Mouse (Mus musculus): ENCODE results near the gene Snapc5. TPM values are rescaled to one million over a fixed set of nuclear protein-coding genes. Genes with fewer than 3 reads are reported as not detected.
A peak's percentile ranks its signal among the peaks of the same experiment; 100 is the strongest.
"Not testable (repeated sequence)": the region's sequence is repeated elsewhere in the genome, so short reads cannot be mapped to it uniquely, and the experiment has no call there.

Gene Snapc5
- polyA plus RNA-seq, 1 experiment from 2014 or later, result 34.9 TPM

DNA sequence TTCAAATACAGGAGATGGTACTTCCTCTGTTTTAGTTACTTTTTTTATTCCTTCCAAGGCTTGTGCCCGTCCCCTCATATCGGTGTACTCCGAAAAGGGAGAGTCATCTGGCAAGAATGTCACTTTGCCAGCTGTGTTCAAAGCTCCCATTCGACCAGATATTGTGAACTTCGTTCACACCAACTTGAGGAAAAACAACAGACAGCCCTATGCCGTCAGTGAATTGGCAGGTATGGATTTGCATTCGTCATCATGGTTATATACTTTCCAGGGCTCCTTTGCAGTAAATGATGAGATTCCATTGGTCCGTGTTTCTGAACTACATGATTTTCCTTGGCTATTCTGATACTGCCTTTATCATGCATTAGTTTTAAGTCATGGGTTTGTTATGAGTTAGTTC is 4.3 kb upstream of the Snapc5 start:
- 72% methylated on average over 8 of the region's 8 CpGs for WGBS
- no peak for ATAC-seq (ENCODE audit: low FRiP score)
- H3K27me3 ChIP-seq (replicated peaks), result no peaks in the 10 kb centered on the region
- no peak overlapping the region for H3K27ac ChIP-seq (replicated peaks)
- peaks cover 30% of the 10 kb centered on the region for H3K4me1 ChIP-seq
- 0 out of 2 replicates have a peak overlapping the region, but pooled peaks have one; percentile 14 for H3K9ac ChIP-seq (replicated peaks)
- H3K4me2 ChIP-seq, result peak overlapping the region; percentile 91
- H3K36me3 ChIP-seq, result peaks cover 39% of the 10 kb centered on the region
- H3K9me3 ChIP-seq (replicated peaks), result no peaks in the 10 kb centered on the region
- no peak overlapping the region; the same call in none of the 2 replicates for H3K4me3 ChIP-seq (replicated peaks)

DNA sequence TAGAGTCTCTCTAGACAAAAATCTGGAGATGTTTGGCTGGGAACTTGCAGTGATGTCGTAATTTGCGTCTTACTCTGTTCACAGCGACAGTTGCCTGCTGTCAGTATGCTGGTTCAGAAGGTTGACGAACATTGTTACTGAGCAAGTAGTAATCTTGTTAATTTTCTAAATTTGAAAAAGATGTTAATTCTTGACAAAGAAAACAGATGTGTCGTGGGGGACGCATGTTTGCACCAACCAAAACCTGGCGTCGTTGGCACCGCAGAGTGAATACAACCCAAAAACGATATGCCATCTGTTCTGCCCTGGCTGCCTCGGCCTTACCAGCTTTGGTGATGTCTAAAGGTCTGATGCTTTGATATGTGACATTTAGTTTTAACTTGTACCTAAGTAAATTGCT is 3.7 kb upstream of the Snapc5 start:
- no peaks in the 10 kb centered on the region for H3K9me3 ChIP-seq (replicated peaks)
- no peaks in the 10 kb centered on the region for H3K27me3 ChIP-seq (replicated peaks)
- no peak for ATAC-seq (ENCODE audit: low FRiP score)
- no peak overlapping the region for H3K9ac ChIP-seq (replicated peaks)
- H3K4me3 ChIP-seq (replicated peaks), result no peak overlapping the region
- H3K4me1 ChIP-seq, result peaks cover 36% of the 10 kb centered on the region
- H3K4me2 ChIP-seq, result 0 out of 2 replicates have a peak overlapping the region, but pooled peaks have one; percentile 91
- no peak overlapping the region for H3K27ac ChIP-seq (replicated peaks)
- 90% methylated on average over 11 of the region's 11 CpGs for WGBS
- peaks cover 39% of the 10 kb centered on the region for H3K36me3 ChIP-seq

DNA sequence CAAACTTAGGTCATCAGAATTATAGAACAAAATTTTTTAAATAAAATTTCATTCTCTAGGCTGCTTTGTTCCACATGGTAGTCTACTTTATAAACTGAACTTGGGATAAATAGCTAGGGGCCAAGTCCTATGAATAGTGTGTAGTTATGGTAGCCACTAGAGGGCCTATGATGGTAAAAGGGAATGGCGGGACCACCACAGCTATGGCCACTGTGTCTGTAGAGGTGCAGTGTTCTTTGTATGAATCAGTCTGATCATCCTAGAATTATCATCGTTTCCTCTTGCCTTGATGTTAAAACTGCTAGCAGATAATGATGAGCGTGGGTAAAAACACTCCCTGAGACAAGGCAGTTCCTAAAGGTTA is 482 bp upstream of the Snapc5 start:
- Histone ChIP-seq H3K9me3 (replicated peaks) (no peaks in the 10 kb centered on the region), H3K4me3 (replicated peaks) (peak overlapping the region; percentile 71), H3K27ac (replicated peaks) (peak overlapping the region; percentile 87), H3K9ac (replicated peaks) (peak overlapping the region; percentile 70; the same call in 1 of the 2 replicates), H3K4me1 (peaks cover 30% of the 10 kb centered on the region), H3K4me2 (peak overlapping the region; percentile 64), H3K27me3 (replicated peaks) (no peaks in the 10 kb centered on the region), H3K36me3 (peaks cover 62% of the 10 kb centered on the region)
- WGBS, result 35% methylated on average over 3 of the region's 3 CpGs
- ATAC-seq (ENCODE audit: low FRiP score), result peak; percentile 55; the same call in 1 of the 2 replicates

DNA sequence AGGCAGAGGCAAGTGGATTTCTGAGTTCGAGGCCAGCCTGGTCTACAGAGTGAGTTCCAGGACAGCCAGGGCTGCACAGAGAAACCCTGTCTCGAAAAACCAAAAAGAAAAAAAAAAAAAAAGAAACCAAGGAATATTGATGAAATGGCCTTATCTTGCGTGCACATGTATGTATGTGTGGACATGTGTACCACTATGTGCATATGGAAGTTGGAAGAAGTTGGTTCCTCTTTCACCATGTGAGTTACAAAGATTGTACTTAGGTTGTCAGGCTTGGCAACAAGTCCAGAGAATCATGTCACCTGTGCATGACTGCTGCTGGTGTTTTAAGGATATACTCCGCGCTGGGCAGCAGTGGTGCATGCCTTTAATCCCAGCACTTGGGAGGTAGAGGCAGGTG is 4.2 kb downstream of the Snapc5 start:
- not testable (repeated sequence) for ATAC-seq (ENCODE audit: low FRiP score); H3K4me3 ChIP-seq (replicated peaks); H3K27ac ChIP-seq (replicated peaks); H3K4me2 ChIP-seq; H3K9ac ChIP-seq (replicated peaks); H3K9me3 ChIP-seq (replicated peaks); H3K27me3 ChIP-seq (replicated peaks)
- WGBS, result 94% methylated on average over 5 of the region's 5 CpGs
- peaks cover 15% of the 10 kb centered on the region for H3K4me1 ChIP-seq
- peaks cover 63% of the 10 kb centered on the region for H3K36me3 ChIP-seq

DNA sequence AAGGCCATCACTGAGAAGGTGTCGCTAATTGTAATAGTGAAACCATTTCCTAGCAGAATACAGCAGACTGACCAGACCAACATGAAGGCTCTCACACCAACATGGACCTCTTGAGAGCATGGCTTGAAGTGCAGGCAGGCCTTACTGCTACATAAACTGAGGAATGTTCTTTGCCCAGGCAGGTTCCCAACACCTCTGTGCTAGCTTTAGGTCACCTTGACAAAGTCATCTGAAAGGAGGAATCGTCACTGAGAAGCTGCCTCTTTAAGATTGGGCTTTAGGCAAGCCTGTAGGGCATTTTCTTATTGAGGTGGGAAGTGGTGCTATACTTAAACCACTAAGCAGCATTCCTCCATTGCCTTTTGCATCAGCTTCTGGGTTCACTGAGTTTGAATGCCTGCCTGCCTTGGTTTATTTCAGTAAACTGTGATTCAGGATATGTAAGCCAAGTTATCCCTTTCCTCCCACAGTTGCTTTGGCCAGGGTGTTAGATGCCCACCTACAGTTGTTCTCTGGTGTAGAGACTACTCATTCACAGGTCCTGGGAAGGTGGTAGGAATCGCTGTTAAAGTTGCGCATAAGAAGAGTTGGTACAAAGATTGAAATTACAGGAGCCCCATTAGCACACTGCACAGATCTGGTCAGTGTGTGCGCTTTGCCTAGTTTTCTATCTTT is 5.2 kb downstream of the Snapc5 start:
- Histone ChIP-seq H3K27me3 (replicated peaks) (no peaks in the 10 kb centered on the region), H3K36me3 (peaks cover 63% of the 10 kb centered on the region), H3K4me3 (replicated peaks) (no peak overlapping the region), H3K9me3 (replicated peaks) (no peaks in the 10 kb centered on the region), H3K27ac (replicated peaks) (no peak overlapping the region), H3K9ac (replicated peaks) (no peak overlapping the region), H3K4me1 (peaks cover 11% of the 10 kb centered on the region), H3K4me2 (no peak overlapping the region)
- no peak for ATAC-seq (ENCODE audit: low FRiP score)
- 95% methylated on average over 5 of the region's 5 CpGs for WGBS

DNA sequence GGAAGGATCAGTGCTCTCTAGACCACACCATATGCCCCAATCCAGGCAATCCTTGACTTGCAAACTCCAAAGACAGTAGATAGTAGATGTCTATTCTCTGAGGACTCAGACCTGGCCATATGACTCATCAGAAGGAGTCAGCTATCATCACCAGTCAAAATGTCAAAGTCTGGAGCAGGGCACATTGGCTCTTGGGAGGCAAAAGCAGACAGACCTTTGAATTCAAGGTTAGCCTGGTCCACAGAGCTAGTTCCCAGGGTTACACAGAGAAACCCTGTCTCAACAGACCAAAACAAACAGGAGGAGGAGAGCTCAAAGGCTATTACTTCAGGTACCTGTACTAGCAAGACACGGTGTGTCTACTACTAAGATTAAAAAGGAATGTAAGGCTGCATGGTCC is 14.8 kb downstream of the Snapc5 start:
- Histone ChIP-seq H3K9me3 (replicated peaks) (no peaks in the 10 kb centered on the region), H3K4me1 (no peaks in the 10 kb centered on the region), H3K27me3 (replicated peaks) (no peaks in the 10 kb centered on the region), H3K9ac (replicated peaks) (no peak overlapping the region), H3K4me2 (no peak overlapping the region), H3K27ac (replicated peaks) (no peak overlapping the region), H3K36me3 (peaks cover 31% of the 10 kb centered on the region), H3K4me3 (replicated peaks) (no peak overlapping the region)
- no peak for ATAC-seq (ENCODE audit: low FRiP score)
- WGBS, result 100% methylated on average over 1 of the region's 1 CpGs

DNA sequence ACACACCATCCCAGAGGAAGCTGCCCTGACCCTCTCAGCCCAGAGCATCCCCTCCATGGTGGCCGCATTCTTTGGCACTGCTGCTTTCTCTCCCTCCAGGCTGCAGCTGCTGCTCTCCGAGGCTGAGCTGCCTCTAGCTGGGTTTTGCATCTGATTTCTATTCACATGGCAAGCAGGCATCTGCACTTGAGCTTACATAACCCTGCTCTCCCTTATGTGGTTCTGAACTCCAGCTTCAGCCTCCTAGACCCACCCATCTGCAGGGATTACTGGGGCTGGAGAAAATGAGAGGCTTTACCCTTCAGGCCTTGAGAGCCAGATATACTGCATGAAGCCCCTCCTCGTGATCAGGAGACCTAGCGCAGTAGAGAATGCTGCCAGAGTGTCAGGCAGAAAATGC is 16.5 kb downstream of the Snapc5 start:
- Histone ChIP-seq H3K36me3 (peaks cover 22% of the 10 kb centered on the region), H3K27me3 (replicated peaks) (no peaks in the 10 kb centered on the region), H3K4me1 (no peaks in the 10 kb centered on the region), H3K4me3 (replicated peaks) (no peak overlapping the region), H3K27ac (replicated peaks) (no peak overlapping the region), H3K9me3 (replicated peaks) (no peaks in the 10 kb centered on the region), H3K9ac (replicated peaks) (no peak overlapping the region), H3K4me2 (no peak overlapping the region)
- ATAC-seq (ENCODE audit: low FRiP score), result no peak
- WGBS, result 76% methylated on average over 4 of the region's 4 CpGs

DNA sequence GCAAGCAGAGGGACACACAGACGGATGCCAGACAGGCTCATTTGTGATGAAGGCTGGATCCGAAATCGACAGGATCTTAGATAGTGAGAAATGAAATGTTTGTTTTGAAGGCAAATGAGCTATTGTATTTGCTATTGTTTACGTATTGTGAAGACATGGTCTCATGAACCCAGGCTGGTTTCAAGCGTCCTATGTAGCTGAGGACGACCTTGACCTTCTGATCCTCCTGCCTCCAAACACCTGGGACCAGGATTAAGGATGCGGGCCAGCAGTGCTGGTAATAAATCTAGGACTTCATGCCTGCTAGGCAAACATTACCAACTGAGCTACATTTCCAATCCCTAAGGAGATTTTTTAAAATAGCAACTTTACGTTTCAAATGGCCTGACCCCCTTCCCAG is 18.4 kb downstream of the Snapc5 start:
- ATAC-seq (ENCODE audit: low FRiP score), result no peak

DNA sequence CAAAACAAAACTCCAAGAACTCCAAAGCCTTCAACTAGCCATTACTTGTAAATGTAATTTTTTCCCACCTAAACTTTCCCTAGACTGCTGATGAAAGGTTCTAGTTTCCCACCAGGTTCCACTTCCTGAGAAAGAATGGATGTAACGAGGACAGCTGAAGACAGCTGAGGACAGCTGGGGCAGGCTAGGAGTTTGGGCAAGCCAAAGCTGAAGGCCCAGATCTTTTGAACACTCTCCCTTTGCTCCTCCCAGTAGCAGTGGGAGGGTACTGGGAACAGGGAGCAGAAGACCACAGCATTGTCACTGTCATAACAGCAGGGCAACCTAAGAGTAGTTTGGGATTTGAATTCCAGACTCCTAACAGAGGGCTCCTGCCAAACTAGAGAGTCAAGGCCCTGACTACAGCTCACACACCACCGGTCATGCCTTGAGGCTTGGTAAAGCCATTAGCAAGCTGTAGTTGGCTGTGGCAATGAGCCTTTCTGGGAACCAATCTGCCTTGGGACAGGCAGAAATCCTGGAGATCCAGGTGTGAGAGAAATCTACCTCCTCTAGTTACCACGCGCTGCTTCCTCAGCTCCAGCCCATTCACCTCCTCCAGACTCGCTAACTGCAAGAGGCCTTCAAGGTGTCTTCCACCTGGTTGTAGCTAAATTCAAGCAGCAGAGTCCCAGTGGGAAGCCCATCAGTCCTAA is 19.1 kb downstream of the Snapc5 start:
- Histone ChIP-seq H3K9ac (replicated peaks) (no peak overlapping the region), H3K9me3 (replicated peaks) (no peaks in the 10 kb centered on the region), H3K27ac (replicated peaks) (no peak overlapping the region), H3K36me3 (peaks cover 14% of the 10 kb centered on the region), H3K4me3 (replicated peaks) (no peak overlapping the region), H3K4me1 (no peaks in the 10 kb centered on the region), H3K27me3 (replicated peaks) (no peaks in the 10 kb centered on the region), H3K4me2 (no peak overlapping the region)
- ATAC-seq (ENCODE audit: low FRiP score), result no peak
- 89% methylated on average over 5 of the region's 5 CpGs for WGBS

More for the DNA sequence above, 18.4 kb downstream of the Snapc5 start:
- no peak overlapping the region for H3K27ac ChIP-seq (replicated peaks)
- H3K4me2 ChIP-seq, result no peak overlapping the region
- no peaks in the 10 kb centered on the region for H3K9me3 ChIP-seq (replicated peaks)
- H3K36me3 ChIP-seq, result peaks cover 14% of the 10 kb centered on the region
- no peaks in the 10 kb centered on the region for H3K27me3 ChIP-seq (replicated peaks)
- H3K9ac ChIP-seq (replicated peaks), result no peak overlapping the region
- H3K4me1 ChIP-seq, result no peaks in the 10 kb centered on the region
- no peak overlapping the region for H3K4me3 ChIP-seq (replicated peaks)
- 77% methylated on average over 8 of the region's 8 CpGs for WGBS

DNA sequence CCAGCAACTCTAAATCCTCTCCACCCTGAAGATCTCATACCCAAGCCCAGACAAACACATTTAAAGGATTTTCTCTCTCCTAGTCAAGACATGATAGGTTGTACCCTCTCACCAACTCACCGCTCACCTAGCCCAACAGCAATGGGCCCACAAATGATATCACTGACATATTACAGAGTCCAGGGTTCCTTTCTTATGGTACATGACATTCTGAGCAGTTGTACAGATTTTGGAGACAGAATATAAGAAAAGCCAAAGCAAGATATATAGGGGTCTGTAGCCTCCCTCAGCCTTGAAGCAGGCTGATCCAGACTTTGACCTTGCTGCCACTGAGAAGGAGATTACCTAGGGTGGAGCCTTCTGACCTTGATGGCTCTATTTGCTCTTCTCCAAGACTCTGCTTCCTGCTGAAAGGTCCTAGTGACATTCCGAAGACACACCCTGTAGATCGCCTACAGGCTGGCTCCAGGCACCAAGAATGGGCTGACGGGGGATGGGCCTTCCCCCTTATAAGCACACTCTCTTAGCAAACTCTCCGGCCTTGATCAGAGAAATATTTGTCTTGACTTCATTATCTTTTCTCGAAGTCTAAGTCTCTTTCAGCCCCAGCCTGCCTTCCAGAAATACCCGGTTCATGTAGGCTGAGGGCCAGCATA is 19.8 kb downstream of the Snapc5 start:
- not testable (repeated sequence) for H3K9me3 ChIP-seq (replicated peaks); H3K4me3 ChIP-seq (replicated peaks); H3K27ac ChIP-seq (replicated peaks); ATAC-seq (ENCODE audit: low FRiP score); H3K4me1 ChIP-seq; H3K9ac ChIP-seq (replicated peaks); H3K27me3 ChIP-seq (replicated peaks); H3K4me2 ChIP-seq
- peaks cover 16% of the 10 kb centered on the region for H3K36me3 ChIP-seq
- WGBS, result 93% methylated on average over 7 of the region's 7 CpGs

DNA sequence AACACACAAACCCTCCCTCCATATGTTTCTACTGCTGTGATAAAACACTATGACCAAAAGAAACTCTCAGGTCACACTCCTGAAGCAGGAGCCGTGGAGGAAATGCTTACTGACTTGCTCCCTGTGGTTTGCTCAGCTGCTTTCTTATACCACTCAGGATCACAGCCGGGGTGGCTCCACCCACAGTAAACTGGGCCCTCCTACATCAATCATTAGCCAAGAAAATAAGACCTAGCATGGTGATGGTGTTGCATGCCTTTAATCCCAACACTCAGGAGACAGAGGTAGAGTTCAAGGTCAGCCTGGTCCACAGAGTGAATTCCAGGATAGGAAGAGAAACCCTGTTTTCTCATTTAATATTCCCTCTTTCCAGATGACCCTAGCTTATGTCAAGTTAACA is 20.8 kb downstream of the Snapc5 start:
- ATAC-seq (ENCODE audit: low FRiP score), result no peak

DNA sequence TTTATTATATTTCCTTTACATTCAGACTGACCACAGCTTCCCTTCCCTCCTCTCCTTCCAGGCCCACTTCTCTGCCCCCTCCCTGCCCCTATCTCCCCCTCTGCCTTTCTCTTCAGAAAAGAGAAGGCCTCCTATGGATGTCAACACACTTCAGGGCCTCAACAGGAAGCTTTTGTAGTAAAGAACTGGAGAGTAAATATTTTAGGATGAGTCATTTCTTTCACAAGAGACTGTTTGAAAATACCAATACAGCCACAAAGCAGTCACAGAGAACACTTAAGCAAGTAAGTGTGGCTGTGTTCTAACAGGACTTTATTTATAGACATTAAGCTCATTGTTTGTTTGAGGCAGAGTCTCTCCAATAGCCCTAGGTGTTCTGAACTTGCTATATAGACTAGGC is 23.3 kb downstream of the Snapc5 start:
- H3K27me3 ChIP-seq (replicated peaks), result no peaks in the 10 kb centered on the region
- no peak for ATAC-seq (ENCODE audit: low FRiP score)
- H3K4me2 ChIP-seq, result no peak overlapping the region

More for the DNA sequence above, 20.8 kb downstream of the Snapc5 start:
- H3K4me2 ChIP-seq, result no peak overlapping the region
- WGBS, result 75% methylated on average over 2 of the region's 2 CpGs
- no peaks in the 10 kb centered on the region for H3K27me3 ChIP-seq (replicated peaks)
- no peak overlapping the region for H3K9ac ChIP-seq (replicated peaks)
- no peaks in the 10 kb centered on the region for H3K9me3 ChIP-seq (replicated peaks)
- H3K36me3 ChIP-seq, result peaks cover 23% of the 10 kb centered on the region
- no peak overlapping the region for H3K4me3 ChIP-seq (replicated peaks)
- no peak overlapping the region for H3K27ac ChIP-seq (replicated peaks)
- no peaks in the 10 kb centered on the region for H3K4me1 ChIP-seq

More for the DNA sequence above, 23.3 kb downstream of the Snapc5 start:
- H3K36me3 ChIP-seq, result peaks cover 23% of the 10 kb centered on the region
- no peaks in the 10 kb centered on the region for H3K4me1 ChIP-seq
- no peak overlapping the region for H3K9ac ChIP-seq (replicated peaks)
- no peak overlapping the region for H3K4me3 ChIP-seq (replicated peaks)
- no peak overlapping the region for H3K27ac ChIP-seq (replicated peaks)
- no peaks in the 10 kb centered on the region for H3K9me3 ChIP-seq (replicated peaks)
